Mouse (Mus musculus) NIH3T3 (cell line): Measurements from ENCODE around the gene Plcb2.
A peak's percentile ranks its signal among the peaks of the same experiment; 100 is the strongest.

Source experiments
- DNase-seq: peaks from one replicate; pipeline ENCODE4 v3.0.0-alpha.2; 2012; ENCODE audit warnings: low read depth

Plcb2 gene

GRCm38 (mm10) chr2:118687791-118688190 is 40.4 kb downstream of the Plcb2 start:
- DNase-seq: no peak

GRCm38 (mm10) chr2:118686693-118687092 is 41.5 kb downstream of the Plcb2 start:
- peak; percentile 42 for DNase-seq

- no peak for DNase-seq
Measured at GRCm38 (mm10) chr2:118685088-118685487, 43.1 kb downstream of the Plcb2 start.

- peak; percentile 66 for DNase-seq
Measured at GRCm38 (mm10) chr2:118682544-118683260, 45.5 kb downstream of the Plcb2 start.

DNA sequence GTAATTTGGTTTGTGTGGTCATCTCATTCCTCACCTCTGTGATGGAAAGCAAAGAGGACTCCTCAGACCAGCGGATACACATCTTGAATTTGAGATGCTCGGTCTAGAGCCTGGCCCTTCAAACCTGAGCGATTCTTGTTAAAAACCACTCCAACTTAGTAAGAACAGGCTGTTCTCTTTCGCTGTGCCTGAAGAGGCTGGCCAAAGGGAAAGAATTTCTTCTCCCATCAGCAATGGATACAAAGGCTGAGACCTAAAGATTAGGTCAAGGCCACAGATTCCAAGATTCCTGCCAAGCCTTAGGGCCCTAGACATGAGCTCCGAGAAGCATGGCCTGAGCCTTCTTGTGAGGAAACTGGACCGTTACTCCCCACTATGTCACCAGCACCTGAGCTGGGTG is 47.3 kb downstream of the Plcb2 start:
- no peak for DNase-seq

DNA sequence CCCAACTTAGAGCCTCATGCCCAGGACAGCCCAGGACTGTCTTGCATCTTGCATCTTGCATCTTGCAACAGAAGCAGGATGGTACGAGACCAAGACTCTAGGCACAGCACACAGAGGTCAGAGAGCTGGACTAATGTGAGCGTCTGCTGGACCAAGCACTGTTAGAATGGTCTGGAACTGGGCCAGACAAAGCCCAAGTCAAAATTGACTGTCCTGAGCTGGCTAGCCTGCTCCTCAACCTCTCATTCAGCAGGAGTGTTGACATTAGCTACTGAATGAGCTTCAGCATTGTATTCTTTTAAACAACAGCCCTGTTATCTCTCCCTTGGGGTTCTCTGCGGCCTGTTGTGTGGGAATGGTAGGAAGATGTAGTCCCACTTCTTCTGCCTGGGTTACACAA is 48.7 kb downstream of the Plcb2 start:
- no peak for DNase-seq

GRCm38 (mm10) chr2:118677817-118678216 is 50.4 kb downstream of the Plcb2 start:
- DNase-seq: no peak

- no peak for DNase-seq
Measured at GRCm38 (mm10) chr2:118676839-118677741, 51.1 kb downstream of the Plcb2 start.

GRCm38 (mm10) chr2:118674500-118674899 is 53.7 kb downstream of the Plcb2 start:
- DNase-seq: no peak

GRCm38 (mm10) chr2:118673686-118674465 is 54.4 kb downstream of the Plcb2 start:
- DNase-seq: no peak

DNA sequence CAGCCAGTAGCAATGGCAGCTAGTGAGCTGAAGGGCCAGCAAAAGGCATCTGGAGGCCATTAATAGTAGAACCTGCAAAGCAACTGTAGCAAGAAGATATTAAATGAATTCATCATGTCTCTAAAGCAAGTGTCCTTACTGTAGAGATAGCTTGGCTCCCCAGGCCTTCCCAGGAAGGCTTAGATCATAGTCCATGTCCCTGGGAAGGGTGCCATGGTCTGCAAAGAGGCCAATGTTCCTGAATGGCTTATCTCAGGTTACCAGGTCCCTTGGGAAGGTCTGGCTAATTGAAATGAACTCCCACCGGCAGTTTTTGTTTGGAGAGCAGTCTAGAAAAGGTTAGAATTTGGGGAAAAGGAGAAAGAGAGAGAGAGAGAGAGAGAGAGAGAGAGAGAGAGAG is 56.5 kb downstream of the Plcb2 start:
- no peak for DNase-seq

- peak; percentile 91 for DNase-seq
Measured at GRCm38 (mm10) chr2:118669785-118670184, 58.5 kb downstream of the Plcb2 start.

DNA sequence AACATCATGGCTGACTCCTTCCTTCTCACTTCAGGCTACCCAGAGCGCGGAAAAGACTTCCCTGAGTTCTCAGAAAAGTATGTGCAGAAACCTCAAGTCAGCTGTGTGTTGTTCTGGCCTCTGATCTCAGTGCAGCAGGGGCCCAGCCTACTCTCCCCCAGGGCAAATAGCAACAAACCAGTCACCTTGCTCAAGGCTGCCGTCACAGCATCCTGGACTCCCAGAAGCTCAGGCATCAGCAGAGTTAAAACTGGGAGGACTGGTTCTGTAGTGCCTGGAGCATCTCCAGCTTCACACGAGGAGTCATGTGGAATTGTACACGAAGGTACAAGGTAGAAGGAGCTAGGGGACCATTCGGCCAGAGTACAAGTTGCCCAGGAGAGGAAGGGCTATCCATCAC is 59.0 kb downstream of the Plcb2 start:
- peak; percentile 78 for DNase-seq

- DNase-seq: no peak
Measured at GRCm38 (mm10) chr2:118667181-118667580, 61.1 kb downstream of the Plcb2 start.

DNA sequence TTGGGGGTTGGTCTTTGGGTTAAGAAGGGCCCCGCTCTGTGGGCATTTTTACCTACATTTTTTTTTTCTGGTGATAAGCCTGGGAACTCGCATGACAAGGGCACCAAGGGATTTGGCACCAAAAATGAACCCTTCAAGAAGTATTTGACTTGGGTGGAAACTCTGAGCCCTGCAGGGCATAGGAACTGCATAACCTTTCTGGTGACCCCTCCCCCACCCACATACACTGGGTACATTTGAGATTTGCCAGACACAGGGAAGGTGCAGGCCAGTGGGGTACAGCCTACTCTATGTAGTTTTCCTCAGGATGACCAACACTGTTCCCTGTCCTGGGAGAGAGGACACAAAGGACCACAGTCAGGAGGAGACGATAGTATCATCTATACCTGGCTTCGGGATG is 62.6 kb downstream of the Plcb2 start:
- no peak for DNase-seq

DNA sequence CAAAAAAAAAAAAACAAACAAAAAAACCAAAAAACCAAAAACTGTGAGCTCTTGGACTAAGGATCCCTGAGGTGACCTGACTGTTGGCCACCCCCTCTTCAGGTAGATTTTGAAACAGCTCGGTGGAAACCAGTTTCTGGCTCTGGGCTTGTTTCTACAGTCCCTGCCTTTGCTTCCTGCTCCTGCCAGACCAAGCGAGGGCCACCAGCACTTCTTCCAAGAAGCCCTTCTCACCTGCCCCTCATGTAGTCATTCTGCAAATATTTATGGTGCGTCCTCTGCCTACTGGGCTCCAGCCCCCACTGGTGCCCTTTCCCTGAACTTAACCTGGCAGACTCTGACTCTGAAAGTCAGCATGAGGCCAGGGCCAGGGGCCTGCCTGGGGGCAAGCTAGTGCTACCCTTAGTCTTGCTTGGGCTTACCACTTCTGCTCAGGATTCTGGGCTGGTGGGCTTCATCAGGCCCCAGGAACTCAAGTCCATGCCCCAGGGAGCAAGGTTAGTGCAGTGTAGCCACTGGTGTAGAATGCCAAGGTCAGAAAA is 63.2 kb downstream of the Plcb2 start:
- no peak for DNase-seq

GRCm38 (mm10) chr2:118663804-118664766 is 64.2 kb downstream of the Plcb2 start:
- DNase-seq: peak; percentile 38

DNA sequence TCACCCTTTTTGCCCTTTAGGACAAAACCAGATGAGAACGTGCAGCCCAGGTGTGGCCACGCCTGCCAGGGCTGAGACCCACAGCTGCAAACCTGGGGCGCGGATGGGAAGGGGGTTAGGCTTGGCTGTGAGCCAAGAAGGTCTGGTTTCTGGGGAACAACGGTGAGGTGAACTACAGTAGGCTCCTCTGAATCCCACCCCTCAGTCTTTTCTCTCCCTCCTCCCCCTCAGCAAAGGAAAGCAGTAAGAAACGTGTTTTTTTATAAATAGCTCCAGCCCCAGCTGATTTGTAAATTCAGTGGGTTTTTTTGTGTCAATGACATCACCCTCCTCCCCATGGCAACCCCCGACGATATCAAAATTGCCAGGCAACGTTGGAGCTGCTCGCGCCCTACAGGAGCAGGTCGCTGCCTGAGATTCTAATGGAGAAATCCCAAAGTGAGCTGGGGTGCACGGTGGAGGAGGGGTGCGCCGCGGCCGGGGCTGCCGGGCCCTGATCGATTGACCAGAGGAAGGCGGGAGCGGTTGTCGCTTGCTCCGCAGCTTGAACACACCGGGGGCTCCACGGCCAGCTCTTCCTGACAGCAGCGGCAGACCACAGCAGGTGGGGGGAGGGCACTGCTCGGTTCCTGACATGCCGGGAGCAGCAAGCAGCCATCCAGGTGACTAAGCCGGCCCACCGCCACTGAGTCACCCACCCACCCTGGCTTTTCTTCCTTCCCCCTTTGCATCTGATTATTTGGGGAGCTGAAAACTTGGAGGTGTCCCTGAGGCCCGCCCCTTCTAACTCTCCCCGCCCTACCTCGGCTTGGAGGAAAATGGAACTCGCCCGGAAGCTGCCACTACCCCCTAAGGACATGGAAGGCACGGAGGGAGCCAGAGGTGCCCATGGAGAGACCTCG is 65.1 kb downstream of the Plcb2 start, which contains the start of gene Pak6:
Gene Pak6, plus strand, starts transcription at position 402 of the 902 bp plus-strand sequence.
- DNase-seq: peak; percentile 30

DNA sequence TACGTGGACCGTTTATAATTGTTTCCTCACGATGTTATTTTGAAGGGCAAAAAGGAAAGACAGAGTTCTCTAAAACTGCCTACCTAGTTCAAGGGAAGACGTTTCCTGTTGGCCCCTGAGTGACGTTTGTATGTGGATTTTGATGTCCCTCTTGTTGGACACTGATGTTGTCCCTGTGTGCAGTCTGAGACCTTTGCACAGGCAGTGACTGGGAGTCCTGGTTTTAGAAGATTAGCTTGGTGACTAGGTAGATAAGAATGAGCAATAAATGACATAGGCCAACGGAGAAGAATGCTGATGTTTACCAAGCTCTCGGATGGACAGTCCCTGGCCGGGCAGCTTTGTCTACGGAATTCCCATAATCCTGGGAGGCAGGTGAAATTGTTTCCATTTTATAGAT is 66.3 kb downstream of the Plcb2 start:
- DNase-seq: no peak

DNA sequence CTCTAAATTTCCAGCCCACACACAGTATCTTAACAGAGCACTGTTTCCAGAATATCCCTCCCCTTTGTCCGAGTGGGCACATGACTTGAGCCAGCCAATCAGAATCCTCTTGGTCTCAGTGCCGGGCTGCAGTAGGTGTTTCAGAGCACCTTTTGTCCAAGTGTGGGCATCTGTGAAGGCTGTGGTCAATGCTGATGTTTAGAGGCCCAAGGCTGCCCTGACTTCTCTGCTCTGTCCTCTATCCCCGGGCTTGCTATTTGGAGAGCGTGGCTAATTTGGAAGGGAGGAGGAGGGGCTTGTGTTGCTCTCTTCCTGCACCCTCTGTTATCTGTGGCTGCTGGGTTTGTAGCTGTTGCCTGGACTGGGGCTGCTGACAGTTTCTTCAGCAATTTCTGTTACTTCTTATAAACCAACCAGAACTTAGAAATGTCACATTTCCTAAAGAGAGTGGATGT is 68.2 kb downstream of the Plcb2 start:
- DNase-seq: peak; percentile 66
